Mouse (Mus musculus) bone marrow macrophage, adult 2 months (primary cell): Measurements from ENCODE around the gene Rgs10.

ENCODE experiments used
- CTCF ChIP-seq: IDR thresholded peaks from 2 replicates; pipeline ENCODE4 v1.5.1; 2012; ENCODE audit warnings: low read depth, mild to moderate bottlenecking, low read length, moderate library complexity
- POLR2A ChIP-seq: IDR thresholded peaks from 2 replicates; pipeline ENCODE4 v1.6.1; 2012; ENCODE audit warnings: mild to moderate bottlenecking, low read depth, low read length, borderline replicate concordance

DNA sequence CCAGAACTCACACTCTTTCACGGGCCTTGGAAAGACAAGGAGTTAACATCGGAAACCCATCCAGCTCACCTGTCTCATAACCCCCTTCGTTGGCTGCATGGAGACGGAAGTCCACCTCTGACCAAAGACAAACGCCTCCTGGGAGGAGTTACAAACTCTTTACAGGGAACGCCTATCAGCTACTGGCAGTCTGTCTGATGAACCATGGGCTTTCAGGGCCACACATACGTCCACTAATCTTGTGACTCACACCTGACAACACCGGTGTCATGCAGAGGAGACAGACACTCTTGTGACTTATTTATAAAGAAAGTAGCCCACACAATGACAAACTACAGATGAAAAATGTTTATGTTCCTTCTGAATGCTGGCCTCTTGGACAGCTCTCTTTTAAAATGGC, 16.0 kb downstream of the Rgs10 start:
- TF ChIP-seq POLR2A (no peak), CTCF (no peak)
